Mouse (Mus musculus): ENCODE measurements around the gene Rbm33.

DNA sequence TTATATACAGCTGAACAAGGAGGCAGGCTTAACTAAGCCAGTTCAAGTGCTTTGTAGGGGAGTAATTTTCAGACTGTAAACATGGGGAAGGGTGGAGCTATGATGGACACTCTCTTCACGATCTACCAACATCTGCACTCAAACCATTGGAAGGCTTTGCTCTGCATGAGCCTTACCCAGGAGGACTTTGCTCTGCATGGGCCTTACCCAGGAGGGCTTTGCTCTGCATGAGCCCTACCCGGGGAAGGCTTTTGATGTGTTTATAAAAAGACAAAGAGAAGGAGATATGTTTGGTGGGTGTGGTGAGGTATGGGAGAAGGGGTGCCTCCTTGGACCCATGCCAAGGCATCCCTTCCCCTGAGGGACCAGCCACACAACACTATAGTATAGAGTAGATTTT lies 39.6 kb upstream of the Rbm33 start:
- TF ChIP-seq POLR2A (IDR thresholded peaks at IDR 0.05; ENCODE audit: low read depth, low read length) (no peak), CTCF (conservative IDR thresholded peaks at IDR 0.05; ENCODE audit: insufficient read depth, insufficient read length, low read depth, low read length) (no peak)
